Mouse (Mus musculus) retina, postnatal 7 days (tissue): ENCODE results near the gene Disp2.

Source experiments
- DNase-seq: peaks from one replicate; pipeline ENCODE4 v3.0.0-alpha.2; 2012; ENCODE audit warnings: low read depth, low spot score

The Disp2 gene

DNA sequence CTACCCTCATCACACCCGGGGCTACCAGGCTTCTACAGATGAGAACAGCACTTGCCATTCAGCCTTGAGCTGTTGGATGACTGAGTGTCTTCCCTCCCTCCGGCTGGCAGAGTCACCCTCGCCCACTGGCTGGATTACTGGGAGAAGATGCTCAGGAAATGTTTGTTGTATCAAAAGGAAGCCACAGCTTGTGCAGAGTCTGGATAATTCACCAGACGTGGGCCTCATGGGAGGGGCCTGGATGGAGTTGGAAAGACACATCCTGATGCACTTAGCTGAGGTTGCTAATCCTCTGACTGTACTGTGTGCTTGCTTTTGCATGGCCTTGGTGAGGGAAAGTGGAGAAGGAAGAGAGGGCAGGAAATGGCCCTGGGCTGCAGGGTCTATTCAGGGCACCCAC lies 23.4 kb upstream of the Disp2 start:
- DNase-seq: no peak

DNA sequence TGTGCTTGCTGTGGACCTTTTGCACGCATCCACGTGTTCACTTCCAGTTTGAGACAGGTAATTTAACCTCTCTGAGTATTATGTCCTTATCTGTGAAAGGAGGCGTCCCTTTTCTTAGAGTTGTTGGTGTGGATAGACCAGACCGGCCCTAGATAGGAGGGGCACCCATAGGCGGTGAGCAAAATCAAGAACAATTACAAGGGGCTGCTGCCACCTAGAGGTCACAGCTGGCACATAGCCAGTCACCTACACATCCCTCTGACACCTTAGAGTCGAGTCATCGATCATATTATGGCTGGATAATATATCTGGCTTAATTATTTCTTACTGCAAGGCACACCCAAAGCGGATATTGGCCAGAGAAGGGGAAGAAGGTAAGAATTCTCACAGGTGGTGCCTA lies 19.7 kb upstream of the Disp2 start:
- no peak for DNase-seq

DNA sequence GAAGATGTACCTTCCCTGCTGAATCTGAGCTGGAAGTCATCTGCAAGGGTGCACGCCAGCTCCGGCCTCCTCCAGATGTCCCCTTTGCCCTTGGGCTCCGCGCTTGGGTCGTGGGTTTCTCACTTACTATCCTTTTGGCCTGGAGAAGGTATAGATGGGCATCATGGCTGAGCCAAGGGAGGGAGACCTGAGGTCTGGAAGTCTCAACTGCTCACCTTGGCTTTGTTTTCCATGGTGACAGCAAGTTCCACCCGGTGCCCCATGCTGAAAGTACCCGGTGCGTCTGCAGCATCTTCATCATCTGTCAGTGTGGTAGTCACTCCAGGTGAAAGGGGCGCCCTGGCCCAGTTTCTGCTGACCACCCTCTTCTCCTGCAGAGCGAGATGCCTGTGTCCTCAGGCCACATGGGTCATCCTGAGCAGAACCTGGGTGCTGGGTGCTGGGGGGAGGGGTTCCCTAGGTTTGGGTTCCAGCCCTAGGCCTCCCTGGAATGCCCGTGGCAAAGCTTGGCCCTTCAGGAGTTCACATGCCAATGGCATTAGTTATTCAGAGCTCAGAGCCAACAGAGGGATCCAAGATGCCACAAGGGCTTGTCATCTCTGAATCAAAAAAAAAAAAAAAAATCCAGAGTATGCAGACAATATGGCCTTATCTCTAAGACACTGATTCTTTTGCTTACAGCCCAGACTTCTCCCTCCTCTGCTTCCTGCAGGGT lies 19.1 kb upstream of the Disp2 start:
- DNase-seq: no peak

DNA sequence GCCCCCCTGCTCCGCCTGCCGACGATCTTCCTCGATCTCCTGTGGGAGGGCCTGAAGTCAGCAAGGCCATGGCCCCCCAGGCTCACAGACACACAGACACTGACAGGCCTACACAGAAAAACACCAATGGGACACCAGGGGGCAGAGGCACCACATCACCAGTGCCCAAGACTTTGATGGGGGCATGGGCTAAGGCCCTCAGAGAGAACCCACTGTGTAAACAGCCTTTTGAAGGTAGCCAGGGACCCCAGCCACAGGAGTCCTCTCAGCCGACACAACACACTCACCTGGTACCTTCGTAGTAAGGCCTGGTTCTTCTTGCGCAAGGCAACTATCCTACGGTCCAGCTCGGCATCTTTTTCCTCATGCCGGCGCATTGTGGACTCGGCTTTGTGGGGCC lies 18.2 kb upstream of the Disp2 start:
- no peak for DNase-seq

DNA sequence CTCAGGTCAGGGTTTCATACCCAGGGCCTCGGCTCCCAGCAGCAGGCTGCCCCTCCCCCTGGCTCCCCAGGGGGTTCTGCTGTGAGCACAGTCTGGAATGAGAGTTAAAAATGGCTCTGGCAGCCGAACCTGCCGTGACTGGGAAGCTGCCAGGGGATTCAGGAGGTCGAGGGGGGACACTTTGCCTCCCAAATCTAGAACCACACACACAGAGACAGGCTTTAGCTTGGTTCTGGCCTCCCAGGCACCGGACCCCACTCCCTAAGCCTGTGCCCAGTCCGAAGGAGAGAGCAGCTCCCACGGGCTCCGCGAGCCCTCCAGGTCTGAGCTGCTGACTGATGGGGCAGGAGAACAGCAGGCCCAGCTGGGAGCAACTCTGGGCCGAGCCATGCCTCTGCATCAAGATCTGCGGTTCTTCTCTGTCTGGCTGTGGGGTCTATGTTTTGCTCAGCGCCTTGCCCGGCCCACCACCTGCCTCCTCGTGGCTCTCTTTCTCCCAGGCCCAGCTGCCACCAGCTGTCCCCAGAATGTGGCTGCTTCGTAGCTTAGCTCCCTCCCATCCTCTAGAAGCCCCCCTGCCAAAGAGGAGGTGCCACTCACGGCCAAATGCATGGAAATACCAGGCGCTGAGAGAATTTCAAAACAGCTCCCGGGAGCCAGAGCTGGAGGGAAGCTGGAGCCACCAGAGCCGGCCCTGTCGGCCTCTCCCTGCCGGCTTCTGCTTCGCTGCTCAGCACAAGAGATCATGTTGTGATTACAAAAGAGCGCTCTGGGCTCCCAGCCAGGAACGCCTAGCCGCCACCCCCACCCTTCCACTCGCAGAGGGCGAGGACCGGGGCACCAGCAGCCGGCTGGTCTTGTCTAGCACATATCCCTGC lies 17.4 kb upstream of the Disp2 start, which contains the start of gene Ccdc9b:
Gene Ccdc9b, minus strand, starts transcription at position 756 of the 878 bp plus-strand sequence.
- DNase-seq: no peak

DNA sequence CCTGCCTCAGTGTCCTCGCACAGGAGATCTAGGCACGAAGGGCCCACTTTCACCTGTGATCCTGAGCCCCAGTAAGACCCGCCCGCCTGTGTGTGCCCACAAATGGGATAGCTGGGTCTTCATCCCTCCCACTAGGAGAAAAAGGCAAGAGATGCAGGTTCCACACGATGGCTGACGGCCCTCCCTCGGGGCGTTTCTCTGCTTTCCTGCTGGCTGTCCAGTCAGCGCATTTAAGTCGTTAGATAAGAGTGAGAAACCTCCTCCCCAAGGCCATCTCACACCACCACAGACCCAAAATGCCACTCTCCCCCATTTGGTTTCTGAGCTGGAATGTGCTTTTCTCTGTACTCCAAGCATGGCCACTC lies 16.8 kb upstream of the Disp2 start:
- DNase-seq: no peak

DNA sequence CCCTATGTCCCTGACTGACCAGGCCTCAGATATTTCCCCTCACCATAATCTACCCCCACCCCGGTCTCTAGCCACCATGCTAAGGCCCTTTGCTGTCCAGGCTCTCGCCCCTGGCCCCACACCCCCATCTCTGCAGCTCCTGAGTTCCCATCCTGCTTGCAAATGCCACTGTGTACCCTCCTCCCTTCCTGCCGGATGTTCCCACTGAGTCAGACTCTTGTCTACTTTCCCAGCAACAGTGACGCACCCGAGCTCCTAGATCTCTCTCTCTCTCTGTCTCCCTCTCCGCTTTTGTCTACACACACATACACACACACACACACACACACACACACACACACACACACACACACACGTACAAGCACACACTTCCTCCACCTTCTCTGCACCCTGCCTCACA lies 16.1 kb upstream of the Disp2 start:
- no peak for DNase-seq

DNA sequence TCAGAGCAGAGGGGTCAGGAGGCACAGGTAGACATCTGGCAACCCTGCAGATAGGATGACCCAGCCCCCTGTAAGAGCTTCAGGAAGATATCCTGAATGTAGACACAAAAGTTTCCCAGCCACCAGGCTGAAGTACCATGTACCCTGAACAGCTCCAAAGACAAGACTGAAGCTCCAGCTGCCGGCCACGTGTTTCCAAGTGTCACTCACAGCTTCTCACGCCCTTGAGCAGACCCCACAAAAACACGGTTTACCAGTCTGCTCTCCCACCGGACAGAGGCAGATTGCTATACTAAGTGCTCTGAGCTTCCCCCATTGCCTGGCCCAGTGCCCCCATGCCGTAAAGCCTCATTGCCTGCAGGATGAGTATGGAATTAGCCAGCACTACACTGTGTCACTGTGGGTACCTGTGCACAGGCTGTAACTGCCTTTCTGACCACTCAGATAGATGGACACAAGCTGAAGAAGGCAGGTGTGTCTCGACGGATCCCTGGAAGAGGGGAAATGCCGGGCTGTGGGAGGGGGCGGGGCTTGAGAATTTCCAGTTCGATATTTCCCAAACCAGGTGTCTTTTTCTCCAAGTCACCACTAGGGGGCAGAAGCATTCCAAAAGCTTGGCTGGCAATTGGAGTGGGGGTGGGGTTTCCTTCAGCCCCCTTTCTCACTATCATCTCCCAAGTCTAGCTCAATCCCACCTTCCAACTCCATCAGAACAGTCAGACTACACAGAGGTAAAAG lies 15.3 kb upstream of the Disp2 start:
- DNase-seq: no peak

DNA sequence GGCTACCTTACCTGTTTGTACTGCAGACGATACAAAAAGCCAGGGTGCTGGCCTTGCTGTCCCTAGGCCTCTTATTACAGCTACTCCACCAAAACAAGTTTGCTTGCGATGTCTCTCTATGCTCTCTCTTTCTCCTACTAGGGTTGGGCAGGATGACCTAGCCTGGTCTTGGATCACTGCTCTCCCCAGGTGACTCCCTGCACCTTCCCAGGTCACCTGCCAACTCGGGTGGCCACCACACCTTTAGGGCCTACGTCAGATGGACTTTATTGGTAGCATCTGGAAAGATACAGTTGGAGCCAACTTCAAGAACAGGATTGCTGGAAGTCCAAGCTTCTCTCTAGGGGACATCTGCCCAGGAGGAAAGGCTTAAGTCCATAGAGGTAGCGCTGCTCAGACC lies 14.6 kb upstream of the Disp2 start:
- DNase-seq: no peak

DNA sequence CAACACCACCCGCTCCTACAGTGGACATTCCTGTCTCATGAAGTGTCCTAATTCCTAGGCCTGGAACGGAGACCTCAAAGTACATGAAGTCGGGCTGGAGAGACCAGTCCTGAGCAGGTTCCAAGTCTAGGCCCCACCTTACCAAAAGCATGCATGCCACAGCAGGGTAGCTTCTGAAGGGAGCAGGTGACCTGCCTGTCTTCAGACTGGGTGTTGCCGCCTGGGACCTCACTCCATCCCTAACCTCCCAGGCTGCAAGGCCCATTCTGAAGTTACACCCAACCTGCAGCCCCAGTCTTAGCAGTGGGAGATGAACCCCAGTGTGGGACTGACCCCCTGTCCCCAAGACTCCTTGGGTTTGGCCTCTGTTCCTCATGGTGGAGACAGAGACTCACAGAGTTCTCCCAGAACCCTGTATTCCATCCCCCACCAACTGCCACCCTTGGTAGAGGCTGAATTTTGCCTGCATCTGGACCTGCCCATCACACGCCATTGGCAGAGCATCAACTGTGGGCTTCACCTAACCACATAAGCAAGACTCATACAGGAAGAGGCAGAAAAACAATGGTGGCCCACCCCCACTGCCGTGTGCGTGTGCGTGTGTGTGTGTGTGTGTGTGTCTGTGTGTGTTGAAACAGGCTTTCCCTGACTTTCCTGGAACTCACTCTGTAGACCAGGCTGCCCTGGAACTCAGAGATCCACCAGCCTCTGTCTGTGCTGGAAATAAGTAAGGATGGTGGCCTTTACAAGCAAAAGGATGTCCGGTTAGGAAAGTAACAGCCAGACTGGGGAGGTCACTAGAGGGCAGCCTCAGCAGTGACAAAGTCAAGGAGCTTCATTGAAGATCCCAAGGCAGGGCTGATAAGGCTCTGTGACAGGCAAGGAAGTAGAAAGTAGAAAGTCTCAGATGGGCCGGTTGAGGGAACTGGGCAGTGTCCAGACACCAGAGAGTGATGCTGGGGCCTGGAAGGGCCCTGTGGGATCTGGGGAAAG lies 13.2 kb upstream of the Disp2 start:
- no peak for DNase-seq

DNA sequence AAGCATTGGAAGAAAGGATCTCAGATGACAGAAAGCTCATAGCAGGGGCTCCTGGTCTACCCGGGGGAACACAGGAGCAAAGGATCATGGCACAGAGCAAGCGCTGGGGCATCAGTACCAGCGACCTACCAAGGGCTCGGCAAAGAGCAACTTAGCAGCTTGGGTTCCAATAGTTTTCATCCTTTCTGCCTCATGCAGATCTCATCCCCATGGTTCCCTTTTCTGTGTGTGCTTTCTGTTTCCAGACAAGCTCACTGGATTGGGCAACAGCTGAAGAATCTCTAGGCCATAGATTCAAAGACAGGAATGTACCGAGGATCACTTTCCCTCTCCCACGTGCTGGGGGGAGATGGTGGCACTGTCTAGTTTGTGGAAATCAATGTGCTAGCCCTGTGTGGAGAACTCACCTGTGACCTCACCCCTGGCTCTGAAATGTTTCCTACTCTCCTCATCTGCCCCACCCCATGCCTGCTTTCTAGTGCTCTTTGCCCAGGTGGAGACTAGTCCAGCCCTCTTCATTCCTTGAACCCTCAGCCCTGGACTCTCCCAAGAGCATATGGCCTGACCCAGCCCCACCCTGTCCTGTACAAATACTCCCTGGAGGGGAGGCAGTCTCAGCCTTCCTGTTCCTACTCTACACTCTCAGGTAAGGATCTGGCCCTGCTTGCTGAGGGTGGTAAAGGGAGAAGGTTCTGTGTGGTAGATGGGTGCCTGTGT lies 7.2 kb upstream of the Disp2 start, which contains the start of gene Phgr1:
Gene Phgr1, plus strand, starts transcription at position 612 of the 717 bp plus-strand sequence.
- DNase-seq: no peak

DNA sequence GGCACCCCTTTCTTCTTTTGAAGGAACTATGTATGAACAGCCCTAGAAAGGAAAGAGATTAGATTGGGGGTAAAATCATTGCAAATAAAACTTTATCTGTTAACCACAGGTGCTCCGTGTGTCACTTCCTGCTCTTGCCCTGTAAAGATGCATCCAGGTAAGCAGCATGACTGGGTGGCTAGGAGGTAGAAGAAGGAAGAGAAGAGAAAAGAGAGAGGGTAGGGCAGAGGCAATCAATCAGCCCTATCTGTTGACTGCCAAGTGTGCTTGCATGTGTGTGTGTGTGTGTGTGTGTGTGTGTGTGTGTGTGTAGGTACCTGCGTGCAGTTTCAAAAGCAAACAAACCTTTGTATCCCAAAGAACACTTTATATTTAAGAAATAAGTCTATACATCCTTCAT lies 5.0 kb upstream of the Disp2 start:
- DNase-seq: no peak

DNA sequence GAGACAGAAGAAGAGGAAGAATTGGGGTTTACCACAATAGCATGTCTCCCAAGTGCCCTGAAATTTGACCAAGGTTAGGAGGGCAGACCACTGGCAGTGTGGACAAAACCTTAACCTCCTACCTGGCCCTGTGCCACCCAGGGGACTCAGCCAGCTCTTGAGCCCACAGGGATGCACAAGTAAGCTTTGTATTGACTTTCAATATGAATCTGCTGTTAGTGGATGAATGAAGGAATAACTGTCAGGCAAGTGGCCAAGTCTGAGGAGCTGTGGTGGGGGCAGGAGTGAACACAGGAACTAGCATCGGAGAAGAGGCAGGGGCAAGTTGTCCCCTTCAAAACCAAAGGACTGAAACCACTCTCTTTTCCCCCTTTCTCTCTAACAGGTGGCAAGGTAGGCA lies 4.1 kb upstream of the Disp2 start:
- no peak for DNase-seq

DNA sequence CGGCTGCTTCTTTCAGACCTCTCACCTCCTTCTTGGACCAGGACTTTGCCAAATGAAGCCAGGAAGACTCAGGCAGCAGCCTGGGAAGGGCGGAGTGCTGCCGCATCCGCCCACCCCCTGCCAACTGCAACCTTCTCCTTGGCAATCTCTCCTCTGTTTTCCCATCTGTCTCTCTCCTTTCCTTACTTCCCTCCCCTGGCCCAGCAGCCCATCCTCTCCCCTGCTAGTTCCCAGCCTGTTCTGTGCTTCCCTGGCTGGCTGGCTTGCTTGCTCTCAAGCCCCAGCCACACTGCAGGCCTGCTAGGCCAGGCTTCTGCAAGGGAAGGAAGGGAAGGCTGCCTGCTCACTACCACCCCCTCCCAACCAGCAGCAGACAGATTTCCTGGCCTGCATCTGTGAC lies 3.7 kb upstream of the Disp2 start:
- no peak for DNase-seq

DNA sequence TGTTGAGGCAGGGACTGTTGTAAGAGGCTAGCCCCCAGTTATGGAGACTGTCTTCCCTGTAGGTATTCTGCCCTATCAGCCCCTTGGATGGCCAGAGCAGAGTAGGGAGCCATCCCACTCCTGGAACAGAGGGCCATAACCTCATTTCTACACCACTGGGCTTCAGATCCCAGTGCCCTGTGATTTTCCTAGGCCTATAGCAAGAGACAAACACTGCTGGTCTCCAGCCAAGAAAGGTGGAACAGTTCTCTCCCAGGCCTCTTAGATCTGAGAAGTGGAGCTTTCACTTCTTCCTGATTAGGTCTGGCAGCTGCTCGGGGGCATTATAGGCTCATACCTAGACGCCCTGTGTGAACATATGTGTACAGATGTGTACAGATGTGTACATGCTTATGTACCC lies 3.2 kb upstream of the Disp2 start:
- DNase-seq: no peak

DNA sequence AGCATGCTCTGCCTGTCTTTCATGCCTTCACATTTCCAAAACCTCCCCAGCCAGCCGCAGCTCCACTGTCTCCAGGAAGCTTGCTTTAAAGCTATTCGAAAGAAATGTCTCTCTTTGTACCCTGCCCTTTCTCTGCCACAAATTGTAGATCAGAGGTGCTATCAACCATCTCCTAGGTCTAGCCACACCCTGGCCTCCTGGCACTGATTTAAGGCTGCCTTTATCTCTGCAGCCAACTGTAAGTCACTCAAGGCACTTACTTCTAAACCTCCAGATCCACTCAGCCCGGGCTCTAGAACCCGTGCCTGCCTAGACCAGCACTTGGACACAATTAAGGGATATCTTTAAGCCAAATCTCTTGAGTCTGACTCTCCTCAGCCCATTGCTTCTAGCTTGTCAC lies 1.1 kb upstream of the Disp2 start:
- DNase-seq: no peak

DNA sequence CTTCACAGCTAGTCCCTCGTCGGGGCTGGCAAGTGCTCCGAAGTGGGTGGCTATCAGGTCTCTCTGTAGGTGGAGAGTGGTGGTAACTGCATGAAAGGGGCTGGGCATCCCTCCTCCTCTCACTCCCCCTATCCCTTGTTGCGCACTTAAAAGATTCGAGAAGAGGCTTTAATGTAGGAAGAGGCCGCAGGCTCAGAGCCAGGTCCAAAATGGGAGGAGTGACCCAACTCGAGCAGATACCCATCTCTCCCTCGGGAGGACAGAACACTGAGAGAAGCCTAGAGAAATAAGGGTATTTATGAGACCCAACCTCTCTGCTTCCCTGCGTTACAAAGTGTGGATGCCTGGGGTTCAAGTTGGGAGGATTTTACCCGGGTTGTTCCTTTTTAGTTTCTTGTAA lies 454 bp upstream of the Disp2 start:
- DNase-seq: no peak

DNA sequence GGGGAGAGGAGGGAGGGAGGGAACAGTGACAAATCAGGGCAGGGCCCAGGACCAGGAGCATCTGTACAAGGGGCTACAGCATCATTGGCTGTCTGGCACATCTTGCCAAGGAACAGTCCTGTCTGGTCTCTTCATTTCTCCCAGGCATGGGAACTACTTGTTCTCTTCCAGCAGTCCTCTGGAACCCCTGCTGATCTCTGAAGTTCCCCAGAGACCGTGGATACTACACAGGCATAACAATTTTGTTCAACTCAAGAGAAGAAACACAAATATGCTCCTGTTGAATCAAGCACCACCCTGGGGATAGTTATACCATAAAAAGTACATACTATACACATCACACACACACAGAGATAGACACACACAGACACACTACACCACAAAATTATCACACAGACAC lies 1.6 kb downstream of the Disp2 start:
- DNase-seq: no peak

DNA sequence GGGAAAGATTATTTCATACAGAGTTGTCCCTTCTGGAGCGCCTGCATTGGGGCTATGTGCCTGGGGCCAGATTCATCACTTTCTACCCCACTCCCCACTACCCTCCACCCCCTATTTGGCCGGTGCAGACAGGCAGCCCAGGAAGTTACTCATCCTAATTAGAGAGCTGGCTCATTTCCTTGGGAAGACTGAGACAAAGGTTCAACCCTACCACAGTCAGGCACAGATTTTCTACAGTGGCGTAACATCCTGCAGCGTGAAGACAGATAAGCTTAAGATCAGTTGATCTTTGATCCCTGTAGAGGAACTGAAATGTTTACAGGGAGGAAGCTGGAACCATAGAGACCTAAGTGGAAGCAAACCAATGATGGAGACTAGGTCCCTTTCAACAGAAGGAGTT lies 2.8 kb downstream of the Disp2 start:
- DNase-seq: no peak

DNA sequence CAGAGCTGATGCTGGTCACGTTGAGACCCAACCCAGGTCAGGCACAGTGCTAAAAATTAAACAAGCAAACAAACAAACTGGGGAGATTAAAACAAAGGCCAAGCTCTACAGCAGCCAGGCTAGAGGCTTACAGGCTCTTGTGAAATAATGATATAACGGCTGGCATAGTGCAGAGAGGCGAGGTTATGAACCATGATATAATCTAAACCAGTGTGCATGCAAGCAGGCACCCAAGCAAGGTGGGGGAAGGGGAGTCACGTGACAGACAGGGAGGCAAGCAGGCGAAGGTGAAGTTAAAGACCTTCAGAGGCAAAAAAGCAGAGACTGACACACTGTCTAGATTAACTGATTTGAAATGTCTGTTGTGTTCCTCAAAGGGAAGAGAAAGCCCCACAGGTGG lies 3.6 kb downstream of the Disp2 start:
- DNase-seq: no peak

DNA sequence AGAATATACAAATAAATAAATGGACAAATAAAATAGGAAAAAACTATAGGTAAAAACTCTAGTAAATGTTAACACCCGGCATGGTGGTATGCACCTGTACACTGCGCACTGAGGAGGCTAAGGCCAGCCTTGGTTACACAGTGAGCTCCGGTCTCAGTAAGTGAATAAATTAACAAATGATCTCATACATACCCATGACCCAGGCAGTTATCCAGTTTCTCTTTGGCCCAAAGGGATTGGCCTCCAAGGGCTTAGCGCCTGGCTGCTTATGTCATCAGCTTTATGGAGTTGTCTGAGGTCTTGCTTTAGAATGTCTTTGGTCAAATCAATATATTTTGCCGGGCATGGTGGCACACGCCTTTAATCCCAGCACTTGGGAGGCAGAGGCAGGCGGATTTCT lies 4.1 kb downstream of the Disp2 start:
- DNase-seq: no peak
